Mouse (Mus musculus) embryonic facial prominence, embryonic 15.5 days (tissue): ENCODE results near the gene Aqp3. TPM values are rescaled to one million over a fixed set of nuclear protein-coding genes. Genes with fewer than 3 reads are reported as not detected.

Source experiments
- ATAC-seq: fragments of 200-750 bp; cut with Nextera tagmentation; 2 replicates; pipeline ENCODE4 v1.8.0; 2017; ENCODE audit warnings: low read depth, moderate TSS enrichment; ENCODE audit not compliant: insufficient number of reproducible peaks, low FRiP score, low TSS enrichment
- H3K27ac ChIP-seq: fragments of 300-500 bp; sonication (generic); replicated peaks from 2 replicates; pipeline ENCODE4 v1.5.1; 2015; ENCODE audit warnings: mild to moderate bottlenecking, inconsistent platforms
- H3K27me3 ChIP-seq: fragments of 300-500 bp; sonication (generic); 2 replicates; pipeline ENCODE4 v1.6.1; 2015; ENCODE audit warnings: inconsistent platforms
- H3K36me3 ChIP-seq: fragments of 300-500 bp; sonication (generic); 2 replicates; pipeline ENCODE4 v1.6.1; 2015; ENCODE audit warnings: mild to moderate bottlenecking, inconsistent platforms
- H3K4me1 ChIP-seq: fragments of 300-500 bp; sonication (generic); 2 replicates; pipeline ENCODE4 v1.6.1; 2015; ENCODE audit warnings: inconsistent platforms
- H3K4me2 ChIP-seq: fragments of 300-500 bp; sonication (generic); replicated peaks from 2 replicates; pipeline ENCODE4 v1.6.1; 2015; ENCODE audit warnings: mild to moderate bottlenecking, inconsistent platforms
- H3K4me3 ChIP-seq: fragments of 300-500 bp; sonication (generic); replicated peaks from 2 replicates; pipeline ENCODE4 v1.5.1; 2015; ENCODE audit warnings: mild to moderate bottlenecking, inconsistent platforms
- H3K9ac ChIP-seq: fragments of 300-500 bp; sonication (generic); 2 replicates; pipeline ENCODE4 v1.6.1; 2015; ENCODE audit warnings: inconsistent platforms
- H3K9me3 ChIP-seq: fragments of 300-500 bp; sonication (generic); replicated peaks from 2 replicates; pipeline ENCODE4 v1.6.1; 2016; ENCODE audit warnings: inconsistent platforms
- WGBS: fragments of 180-500 bp; shearing (Covaris S2); methylation state at CpG from one replicate; pipeline ENCODE4 v1.1.7; 2015; 5-methylcytosine and 5-hydroxymethylcytosine counted together
- polyA plus RNA-seq: library from polyadenylated mRNA; unstranded; fragments of >200 nt; fragmentation: Nextera tagmentation; extraction: Ambion mirVana; gene quantifications from 2 replicates; pipeline ENCODE4 v1.2.1, GENCODE M21; 2015

Aqp3 gene
- polyA plus RNA-seq, 1 experiment from 2014 or later, result 94.8 TPM

DNA sequence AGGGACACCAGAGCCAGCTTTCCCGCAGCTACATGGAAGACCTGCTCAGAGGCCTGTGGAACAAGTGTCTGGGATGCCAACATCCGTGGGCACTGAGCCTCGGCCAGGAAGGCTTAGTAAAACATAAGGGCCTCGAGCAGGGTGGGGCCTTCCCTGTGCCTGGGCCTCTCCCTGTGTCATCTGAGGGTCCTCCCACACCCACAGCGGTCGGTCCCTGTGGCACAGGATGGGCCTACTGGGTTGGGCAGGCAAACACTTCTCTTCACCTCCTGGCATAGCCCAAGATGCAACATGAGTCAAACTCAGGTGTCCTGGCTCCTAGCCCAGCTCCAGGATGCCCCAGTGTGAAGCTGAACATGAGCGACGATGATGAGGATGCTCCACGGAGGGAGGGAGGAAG is 40.6 kb downstream of the Aqp3 start:
- Histone ChIP-seq H3K9me3 (no peaks in the 10 kb centered on the region), H3K27ac (no peak overlapping the region), H3K36me3 (no peaks in the 10 kb centered on the region), H3K27me3 (no peaks in the 10 kb centered on the region), H3K4me3 (no peak overlapping the region), H3K4me1 (peaks cover 13% of the 10 kb centered on the region), H3K4me2 (no peak overlapping the region), H3K9ac (no peak overlapping the region)
- WGBS, result 53% methylated on average over 6 of the region's 9 CpGs
- peak; percentile 53; the same call in 1 of the 2 replicates for ATAC-seq

- no peak overlapping the region; the same call in 1 of the 2 replicates for H3K27ac ChIP-seq
- ATAC-seq, result no peak
- no peak overlapping the region for H3K4me2 ChIP-seq
- H3K4me1 ChIP-seq, result peaks cover 13% of the 10 kb centered on the region
- no peak overlapping the region for H3K4me3 ChIP-seq
- H3K9ac ChIP-seq, result no peak overlapping the region
- no peaks in the 10 kb centered on the region for H3K36me3 ChIP-seq
- no peaks in the 10 kb centered on the region for H3K27me3 ChIP-seq
- H3K9me3 ChIP-seq, result no peaks in the 10 kb centered on the region
- 58% methylated on average over 7 of the region's 7 CpGs for WGBS
These were observed 41.1 kb downstream of the Aqp3 start for GRCm38 (mm10) chr4:41056742-41057332.

DNA sequence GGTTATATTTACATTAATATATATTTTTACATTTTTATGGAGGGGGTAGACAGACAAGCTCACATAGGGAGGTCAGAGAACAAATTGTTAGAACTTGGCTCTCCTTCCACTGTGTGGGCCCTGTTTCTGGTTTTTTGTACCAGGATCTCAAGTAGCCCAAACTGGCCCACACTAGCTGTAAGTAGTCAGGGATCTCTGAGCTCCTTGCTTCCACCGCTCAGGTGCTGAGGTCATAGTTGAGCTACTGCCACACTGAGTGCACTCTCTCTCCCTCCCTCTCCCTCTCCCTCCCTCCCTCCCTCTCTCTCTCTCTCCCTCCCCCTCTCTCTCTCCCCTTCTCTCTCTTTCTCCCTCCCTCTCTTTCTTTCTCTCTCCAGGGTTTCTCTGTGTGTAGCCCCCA is 41.7 kb downstream of the Aqp3 start:
- Histone ChIP-seq H3K36me3 (no peaks in the 10 kb centered on the region), H3K27ac (no peak overlapping the region), H3K4me1 (peaks cover 13% of the 10 kb centered on the region), H3K27me3 (no peaks in the 10 kb centered on the region), H3K9ac (no peak overlapping the region), H3K4me2 (no peak overlapping the region), H3K9me3 (no peaks in the 10 kb centered on the region), H3K4me3 (no peak overlapping the region)
- WGBS, result 26% methylated on average over 1 of the region's 1 CpGs
- no peak for ATAC-seq

DNA sequence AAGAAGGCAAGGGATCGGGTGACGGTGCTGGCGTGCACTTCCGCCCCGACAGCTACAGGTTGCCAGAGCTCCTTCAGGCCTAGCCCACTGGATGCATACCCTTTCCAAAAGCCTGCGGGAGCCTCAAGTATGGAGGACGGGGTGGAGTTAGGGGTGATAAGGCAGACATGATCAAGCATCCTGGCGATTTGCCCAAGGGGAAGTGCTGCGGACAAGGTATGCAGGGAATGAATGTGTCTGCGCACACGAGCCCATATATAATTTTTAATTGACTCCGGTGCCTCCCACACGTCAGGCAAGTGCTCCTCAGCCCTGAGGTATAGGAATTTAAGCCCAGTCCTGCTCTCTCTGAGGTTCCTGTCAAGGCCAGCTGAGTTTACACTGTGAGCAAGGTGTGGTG is 42.9 kb downstream of the Aqp3 start:
- peaks cover 18% of the 10 kb centered on the region for H3K4me1 ChIP-seq
- H3K4me3 ChIP-seq, result no peak overlapping the region
- H3K9ac ChIP-seq, result no peak overlapping the region
- no peaks in the 10 kb centered on the region for H3K9me3 ChIP-seq
- ATAC-seq, result 0 out of 2 replicates have a peak, but pooled peaks have one; percentile 16
- H3K27ac ChIP-seq, result 0 out of 2 replicates have a peak overlapping the region, but pooled peaks have one; percentile 7
- H3K4me2 ChIP-seq, result no peak overlapping the region
- 43% methylated on average over 13 of the region's 13 CpGs for WGBS
- no peaks in the 10 kb centered on the region for H3K36me3 ChIP-seq
- H3K27me3 ChIP-seq, result no peaks in the 10 kb centered on the region

- ATAC-seq, result no peak
- Histone ChIP-seq H3K27ac (no peak overlapping the region), H3K9me3 (no peaks in the 10 kb centered on the region), H3K36me3 (no peaks in the 10 kb centered on the region), H3K9ac (no peak overlapping the region), H3K27me3 (no peaks in the 10 kb centered on the region), H3K4me1 (peaks cover 11% of the 10 kb centered on the region), H3K4me2 (no peak overlapping the region), H3K4me3 (no peak overlapping the region)
- 65% methylated on average over 7 of the region's 7 CpGs for WGBS
These were observed 46.2 kb downstream of the Aqp3 start for GRCm38 (mm10) chr4:41051781-41052180.

GRCm38 (mm10) chr4:41050726-41051675 is 47.0 kb downstream of the Aqp3 start:
- ATAC-seq, result peak; percentile 56; the same call in 1 of the 2 replicates

DNA sequence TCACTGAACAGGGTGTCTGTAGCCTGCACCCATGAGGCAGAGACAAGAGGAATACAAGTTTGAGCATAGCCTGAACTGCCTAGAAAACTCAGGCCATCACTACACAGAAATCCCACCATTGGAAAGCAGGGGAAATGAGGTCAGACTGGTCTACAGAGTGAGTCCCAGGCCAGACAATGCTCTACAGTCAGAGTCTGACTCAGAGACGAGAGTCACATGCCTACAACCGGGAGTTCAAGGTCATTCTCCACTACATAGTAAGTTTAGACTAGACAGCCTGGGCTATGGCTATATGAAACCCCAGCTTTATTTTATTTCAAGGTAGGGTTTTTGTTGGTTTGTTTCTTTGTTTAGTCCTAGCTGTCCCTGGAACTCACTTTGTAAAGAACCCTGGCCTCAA is 49.1 kb downstream of the Aqp3 start:
- Histone ChIP-seq H3K4me3 (no peak overlapping the region), H3K36me3 (no peaks in the 10 kb centered on the region), H3K27me3 (no peaks in the 10 kb centered on the region), H3K9me3 (no peaks in the 10 kb centered on the region), H3K4me2 (no peak overlapping the region), H3K27ac (no peak overlapping the region), H3K9ac (no peak overlapping the region), H3K4me1 (peaks cover 5% of the 10 kb centered on the region)
- 52% methylated on average over 2 of the region's 2 CpGs for WGBS
- no peak for ATAC-seq

More at GRCm38 (mm10) chr4:41050726-41051675, 47.0 kb downstream of the Aqp3 start:
- peak overlapping the region; percentile 47 for H3K4me2 ChIP-seq
- no peaks in the 10 kb centered on the region for H3K9me3 ChIP-seq
- H3K4me3 ChIP-seq, result peak overlapping the region; percentile 12; the same call in 1 of the 2 replicates
- no peaks in the 10 kb centered on the region for H3K27me3 ChIP-seq
- no peak overlapping the region for H3K27ac ChIP-seq
- WGBS, result 31% methylated on average over 16 of the region's 16 CpGs
- no peaks in the 10 kb centered on the region for H3K36me3 ChIP-seq
- no peak overlapping the region; the same call in 1 of the 2 replicates for H3K9ac ChIP-seq
- H3K4me1 ChIP-seq, result peaks cover 11% of the 10 kb centered on the region

- no peak within 1 kb of the TSS for H3K4me2 ChIP-seq
- H3K9me3 ChIP-seq, result no peaks in the 10 kb centered on the region
- WGBS, result 17% methylated on average over 9 of the region's 9 CpGs
- H3K9ac ChIP-seq, result no peak within 1 kb of the TSS
- H3K27ac ChIP-seq, result no peak within 1 kb of the TSS
- ATAC-seq, result no peak
- H3K36me3 ChIP-seq, result no peaks in the 10 kb centered on the region
- H3K4me3 ChIP-seq, result no peak within 1 kb of the TSS
- peaks cover 5% of the 10 kb centered on the region for H3K4me1 ChIP-seq
- H3K27me3 ChIP-seq, result no peaks in the 10 kb centered on the region
These were observed 50.3 kb downstream of the Aqp3 start, which contains the start of gene Aqp7 for GRCm38 (mm10) chr4:41047524-41048271. Aqp7 (minus strand) TSS chr4:41048139.

DNA sequence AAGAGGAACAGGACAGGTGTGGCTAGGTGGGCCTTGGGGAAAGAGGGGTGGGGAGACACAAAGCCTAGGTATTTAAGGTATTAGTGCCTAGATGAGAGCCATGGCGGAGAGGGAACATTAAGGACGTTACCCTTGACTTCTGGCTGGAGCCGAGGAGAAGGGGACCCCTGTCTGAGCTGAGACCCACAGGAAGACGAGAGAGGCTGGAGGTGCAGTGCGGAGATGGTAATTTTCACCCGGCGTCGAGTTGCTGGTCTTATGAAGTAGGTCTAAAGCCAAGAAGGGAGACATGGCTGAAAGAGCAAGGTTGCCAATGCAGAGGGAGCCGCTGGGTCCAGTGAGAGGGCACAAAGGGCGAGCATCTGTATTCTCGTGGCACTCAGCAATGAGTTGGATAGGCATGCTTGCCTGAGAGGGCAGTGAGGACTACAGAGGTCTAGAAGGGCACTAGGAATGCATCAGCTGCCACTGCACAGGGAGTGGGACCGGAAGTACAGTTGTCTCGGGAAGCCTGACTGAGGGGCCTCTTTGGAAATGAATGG is 51.7 kb downstream of the Aqp3 start:
- Histone ChIP-seq H3K27me3 (no peaks in the 10 kb centered on the region), H3K4me1 (peaks cover 5% of the 10 kb centered on the region), H3K4me3 (no peak overlapping the region), H3K27ac (no peak overlapping the region), H3K9ac (no peak overlapping the region), H3K9me3 (no peaks in the 10 kb centered on the region), H3K36me3 (no peaks in the 10 kb centered on the region), H3K4me2 (no peak overlapping the region)
- ATAC-seq, result no peak
- WGBS, result 84% methylated on average over 13 of the region's 13 CpGs

GRCm38 (mm10) chr4:41045288-41045687 is 52.7 kb downstream of the Aqp3 start:
- H3K36me3 ChIP-seq, result no peaks in the 10 kb centered on the region
- WGBS, result 94% methylated on average over 3 of the region's 3 CpGs

DNA sequence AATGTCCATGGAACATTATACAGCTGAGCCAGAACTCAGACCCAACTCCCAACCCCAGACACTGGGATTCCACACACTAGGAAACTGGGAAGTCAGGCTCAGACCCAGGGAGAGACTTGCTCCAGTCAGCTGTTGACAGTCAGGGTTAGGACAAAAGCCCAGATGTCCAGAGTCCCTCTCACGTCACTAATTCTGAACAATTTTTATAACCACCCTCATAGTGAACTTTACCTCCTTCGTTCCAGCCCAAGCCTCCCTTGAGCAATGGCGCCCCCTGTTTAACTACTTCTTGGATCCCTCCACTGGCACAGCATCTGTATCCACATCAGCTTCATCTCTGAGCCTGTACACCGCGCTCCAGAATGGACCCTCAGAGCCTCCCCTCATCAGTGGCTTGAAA is 54.0 kb downstream of the Aqp3 start:
- Histone ChIP-seq H3K27me3 (no peaks in the 10 kb centered on the region), H3K9me3 (no peaks in the 10 kb centered on the region), H3K4me2 (no peak overlapping the region), H3K27ac (no peak overlapping the region), H3K4me3 (no peak overlapping the region), H3K4me1 (no peaks in the 10 kb centered on the region), H3K9ac (no peak overlapping the region), H3K36me3 (no peaks in the 10 kb centered on the region)
- no peak for ATAC-seq
- 72% methylated on average over 5 of the region's 5 CpGs for WGBS

More at GRCm38 (mm10) chr4:41045288-41045687, 52.7 kb downstream of the Aqp3 start:
- H3K9me3 ChIP-seq, result no peaks in the 10 kb centered on the region
- H3K9ac ChIP-seq, result no peak overlapping the region
- no peaks in the 10 kb centered on the region for H3K4me1 ChIP-seq
- H3K27ac ChIP-seq, result no peak overlapping the region
- ATAC-seq, result no peak
- H3K27me3 ChIP-seq, result no peaks in the 10 kb centered on the region
- H3K4me3 ChIP-seq, result no peak overlapping the region
- H3K4me2 ChIP-seq, result no peak overlapping the region
